Mouse (Mus musculus) ovary, adult 18-20 months (tissue): Measurements from ENCODE around the gene Uso1.
A peak's percentile ranks its signal among the peaks of the same experiment; 100 is the strongest.

Experiments used
- DNase-seq: peaks from one replicate; pipeline ENCODE4 v3.0.0; 2022; ENCODE audit warnings: low spot score, mixed read lengths

Gene Uso1

GRCm38 (mm10) chr5:92239333-92240232 lies 101.8 kb downstream of the Uso1 start:
- DNase-seq, result peak; percentile 28

DNA sequence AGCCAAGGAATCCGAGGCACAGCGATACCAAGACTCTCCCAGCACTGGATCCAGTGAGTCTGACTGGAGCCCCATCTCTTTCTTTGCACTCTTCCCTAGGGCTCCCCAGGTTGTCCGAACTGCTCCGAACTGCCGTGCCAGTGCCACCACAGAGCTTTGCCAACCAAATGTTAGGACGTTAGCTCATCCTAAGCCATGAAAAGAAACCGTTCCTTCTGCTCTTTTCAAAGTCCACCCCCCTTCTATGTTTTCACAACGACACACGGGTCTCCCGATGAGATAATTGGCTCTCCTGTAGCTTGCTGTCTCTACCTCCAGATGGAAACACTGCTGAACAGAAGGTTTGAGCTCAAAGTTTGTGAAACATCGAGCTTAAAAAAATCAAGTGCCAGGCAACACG lies 103.0 kb downstream of the Uso1 start:
- no peak for DNase-seq

DNA sequence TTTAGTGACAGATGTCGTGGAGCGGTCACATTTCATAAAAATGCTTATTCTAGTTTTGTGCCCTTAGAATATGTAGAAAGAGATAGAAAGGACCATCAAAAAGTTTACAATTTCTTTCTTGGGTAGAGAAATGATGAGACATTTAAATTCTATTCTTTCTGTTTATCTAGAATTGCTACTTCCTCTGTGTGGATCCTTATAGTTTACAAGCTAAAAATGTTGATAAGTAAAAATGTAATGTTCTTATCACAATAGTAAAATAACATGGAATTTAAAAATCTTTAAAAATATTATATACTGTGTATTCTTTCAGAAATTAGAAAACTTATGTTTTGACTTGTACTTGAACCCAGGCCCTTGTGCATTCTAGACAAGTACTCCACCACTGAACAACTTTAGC lies 107.2 kb downstream of the Uso1 start:
- DNase-seq, result no peak

DNA sequence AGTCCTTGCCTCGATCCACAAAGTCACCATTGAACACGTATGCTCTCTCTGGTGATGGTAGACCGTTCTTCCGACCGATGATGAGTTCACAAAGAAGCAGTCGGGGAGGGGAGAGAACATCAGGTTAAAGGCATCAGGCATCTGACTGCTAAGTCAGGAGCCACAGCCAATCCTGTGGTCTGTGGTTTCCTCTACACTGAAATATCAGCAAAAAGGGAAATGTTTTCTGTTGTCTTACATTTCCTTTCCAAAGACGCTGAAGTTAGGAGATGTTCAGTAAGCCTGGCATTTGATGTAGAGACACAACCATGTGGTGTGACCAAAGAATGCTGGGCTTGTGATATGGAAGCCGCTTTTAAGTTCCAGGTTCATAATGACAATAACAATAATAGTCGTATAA lies 107.7 kb downstream of the Uso1 start:
- no peak for DNase-seq

- DNase-seq, result no peak
Measured at GRCm38 (mm10) chr5:92248614-92249013, 110.9 kb downstream of the Uso1 start.

GRCm38 (mm10) chr5:92252031-92252430 lies 114.3 kb downstream of the Uso1 start:
- DNase-seq, result no peak
